Mouse (Mus musculus): ENCODE results near the gene Adgrl2.

The Adgrl2 gene

DNA sequence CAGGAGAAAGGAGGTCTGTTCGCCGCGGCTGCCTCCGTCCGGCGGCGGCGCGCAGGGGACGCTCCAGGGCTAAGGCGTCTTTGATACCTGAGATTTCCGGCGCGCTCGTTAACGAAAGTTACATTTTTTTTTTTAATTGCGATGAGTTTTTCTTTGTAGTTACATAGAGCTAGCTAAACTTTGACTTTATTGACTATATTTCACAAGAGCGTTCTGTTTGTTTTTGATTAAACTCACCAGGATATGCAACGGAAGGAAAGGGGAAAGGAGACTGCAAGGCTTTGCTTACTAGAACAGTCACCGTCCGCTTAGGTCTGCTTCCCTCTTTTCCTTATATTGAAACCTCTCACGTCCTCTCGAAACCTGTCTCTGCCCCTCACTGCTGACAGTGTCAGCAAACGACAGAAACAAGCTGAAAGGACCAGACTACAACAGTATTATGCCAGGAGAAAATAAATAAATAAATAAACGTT, at the start of gene Adgrl2:
TSS of gene Adgrl2 (minus strand) at position 25 of the 473 bp plus-strand sequence.
- in situ Hi-C loops (cut with MboI, MseI) = no loop called here

DNA sequence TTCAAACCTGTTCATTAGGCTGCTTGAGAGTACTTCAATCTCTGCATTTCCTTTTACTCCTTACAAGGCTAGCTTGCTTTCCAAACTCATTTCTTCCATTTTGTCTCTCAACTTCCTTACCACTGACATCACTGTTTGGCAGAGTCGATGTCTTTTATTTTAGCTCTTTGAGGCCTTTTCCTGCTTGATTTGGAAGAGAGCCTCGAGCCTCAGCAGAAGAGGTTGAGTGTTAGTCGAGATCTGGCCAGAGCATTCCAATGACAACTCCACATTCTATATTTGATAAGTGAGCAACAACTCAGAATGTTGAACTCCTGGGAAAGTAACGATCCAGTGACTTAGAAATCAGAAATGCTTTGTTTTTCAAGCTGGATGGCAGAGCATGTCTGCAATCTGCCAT, 48.4 kb upstream of the Adgrl2 start:
- in situ Hi-C loops (cut with MboI, MseI) = no loop called here

DNA sequence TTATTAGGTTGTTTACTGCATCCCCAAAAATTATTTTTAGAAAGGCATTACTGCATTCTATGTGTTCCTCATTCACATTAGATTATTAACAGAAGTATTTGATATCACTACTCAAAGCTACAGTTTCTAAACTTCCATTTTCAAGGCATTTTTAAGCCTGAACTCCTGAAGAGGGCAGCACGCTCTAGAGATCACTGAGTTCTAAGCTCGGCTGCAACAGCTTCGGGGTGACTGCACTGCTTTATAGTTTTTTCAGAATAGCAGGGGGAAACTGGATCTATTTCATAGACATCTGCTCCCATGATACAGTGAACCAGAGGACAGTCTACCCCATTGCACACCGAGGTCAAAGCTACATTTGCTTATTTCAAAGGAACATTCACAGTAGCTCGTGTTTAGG, 29.6 kb upstream of the Adgrl2 start:
- in situ Hi-C loops (cut with MboI, MseI) = no loop called here

DNA sequence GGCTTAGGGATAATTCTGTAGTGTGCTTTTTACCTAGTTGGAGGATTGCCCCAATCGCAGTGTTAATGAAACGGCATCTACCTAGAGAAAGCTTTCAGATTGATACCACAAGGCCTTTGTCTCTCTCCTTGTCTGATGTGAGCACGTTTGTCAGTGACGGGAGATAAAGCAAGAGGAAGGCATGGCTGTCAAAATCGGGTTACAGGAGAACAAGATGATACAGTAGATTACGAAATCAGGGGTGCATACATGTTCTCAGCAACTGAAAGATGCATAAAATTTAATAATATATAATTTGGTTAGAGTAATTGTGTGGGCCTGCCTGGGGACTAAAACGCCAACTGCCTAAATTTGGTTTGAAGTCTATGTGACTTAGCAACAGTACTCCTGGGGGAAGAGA, 19.0 kb upstream of the Adgrl2 start:
- in situ Hi-C loops (cut with MboI, MseI) = no loop called here

DNA sequence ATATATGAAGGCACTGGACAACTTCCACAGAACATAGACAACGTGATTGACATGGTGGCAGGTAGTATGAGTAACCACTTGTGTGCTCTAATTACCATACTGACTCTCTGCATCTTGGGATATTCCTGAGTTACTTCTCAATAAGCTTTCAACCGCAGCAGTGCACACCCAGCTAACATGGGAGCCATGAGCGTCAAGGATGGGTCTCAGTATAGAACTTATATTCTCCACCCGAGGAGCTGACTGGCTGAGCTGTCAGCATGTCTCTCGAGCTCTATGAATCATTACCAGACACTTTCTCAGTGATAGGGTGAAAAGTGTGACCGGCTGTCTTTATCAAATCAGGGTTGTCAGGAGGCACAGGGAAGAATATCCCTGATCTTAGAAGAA, 18.3 kb upstream of the Adgrl2 start:
- in situ Hi-C loops (cut with MboI, MseI) = no loop called here

DNA sequence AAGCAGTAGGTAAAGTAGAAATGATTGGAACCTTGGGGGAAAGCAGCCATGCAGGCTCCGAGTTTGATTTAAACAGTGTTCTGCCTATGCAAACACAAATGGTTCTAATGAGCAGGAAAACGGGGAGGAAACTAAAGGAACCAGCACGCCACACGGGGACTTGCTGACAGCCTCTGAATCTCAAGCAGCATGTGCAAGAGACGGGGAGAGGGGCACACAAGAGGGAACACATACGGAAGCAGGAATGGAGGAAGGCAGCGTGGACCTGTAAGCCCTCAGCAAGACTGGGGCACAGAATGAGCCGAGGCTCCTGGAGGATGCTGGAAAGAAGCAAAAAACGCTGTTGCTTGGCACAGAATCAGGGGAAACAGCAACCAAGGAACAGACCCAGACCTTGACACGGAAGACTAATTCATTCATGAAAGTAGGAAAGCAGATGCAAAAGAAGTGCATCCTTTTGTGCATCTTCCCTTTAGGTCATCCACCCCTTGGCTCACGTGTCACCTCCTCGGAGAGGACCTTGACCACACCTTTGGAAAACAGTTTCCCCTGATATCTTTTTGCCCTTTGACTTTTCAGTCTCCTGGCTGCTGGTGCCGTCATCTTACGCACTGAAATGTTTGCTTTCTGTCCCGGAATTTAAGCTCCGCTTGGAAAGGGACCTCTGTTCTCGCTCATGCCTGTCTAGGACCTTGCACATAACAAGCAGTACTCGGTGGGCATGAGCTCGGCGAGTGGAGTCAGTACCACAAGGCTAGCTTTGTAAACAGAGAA, 17.7 kb upstream of the Adgrl2 start:
- in situ Hi-C loops (cut with MboI, MseI) = no loop called here

DNA sequence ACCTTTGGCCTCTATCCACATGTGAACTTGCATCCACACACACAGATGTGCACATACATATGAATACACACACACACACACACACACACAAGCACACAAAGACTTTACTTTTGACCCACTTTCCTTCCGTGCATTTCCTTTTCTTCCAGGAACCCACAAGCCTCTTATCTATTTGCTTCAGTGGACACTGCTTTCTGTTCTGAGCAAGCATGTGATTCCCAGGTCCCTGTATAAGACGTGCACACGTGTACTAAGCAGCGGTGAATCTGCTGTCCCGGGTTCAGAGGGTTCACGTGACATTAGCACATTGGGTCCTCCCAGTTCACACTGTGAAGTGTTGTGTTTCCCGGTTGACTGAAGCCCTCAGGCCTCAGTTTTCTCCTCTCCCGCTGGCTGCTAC, 11.0 kb upstream of the Adgrl2 start:
- in situ Hi-C loops (cut with MboI, MseI) = no loop called here

DNA sequence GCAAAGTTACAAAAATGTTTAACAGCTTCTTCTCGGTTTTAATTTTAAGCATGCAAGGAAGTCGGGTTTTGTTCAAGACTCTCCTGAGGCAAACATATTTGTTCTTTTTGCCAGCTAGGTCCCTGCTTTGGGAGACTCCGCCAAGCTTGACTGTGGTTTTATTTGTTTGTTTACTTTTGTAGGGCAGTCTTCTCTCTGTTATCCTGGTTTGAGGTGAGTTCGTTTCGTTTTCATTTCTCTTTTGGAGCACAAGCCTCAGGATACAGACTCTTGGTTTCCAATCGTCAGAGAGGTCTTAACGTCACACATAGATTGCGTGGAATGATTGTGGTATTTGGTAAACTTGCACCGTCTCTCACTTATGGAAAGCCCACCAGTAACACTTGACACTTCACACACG, 8.3 kb upstream of the Adgrl2 start:
- in situ Hi-C loops (cut with MboI, MseI) = no loop called here

DNA sequence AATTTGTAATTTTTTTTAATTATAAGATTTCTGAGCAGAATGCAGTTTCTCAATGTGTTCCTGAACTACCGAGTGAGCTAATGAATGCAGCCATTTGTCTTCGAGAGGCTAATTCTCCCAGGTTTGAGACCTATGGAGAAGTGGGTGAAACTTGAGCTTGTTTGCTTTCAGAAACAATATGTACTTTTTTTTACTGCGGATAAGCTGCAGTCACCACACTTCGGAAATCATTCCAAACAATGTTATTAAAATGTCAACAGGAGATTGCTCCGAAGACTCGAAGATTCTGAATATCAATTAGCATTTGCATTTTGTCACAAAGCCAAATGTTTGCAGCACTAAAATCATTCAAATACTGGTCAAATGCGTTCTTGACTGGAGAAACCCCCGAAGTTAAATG, 701 bp upstream of the Adgrl2 start:
- in situ Hi-C loops (cut with MboI, MseI) = no loop called here

DNA sequence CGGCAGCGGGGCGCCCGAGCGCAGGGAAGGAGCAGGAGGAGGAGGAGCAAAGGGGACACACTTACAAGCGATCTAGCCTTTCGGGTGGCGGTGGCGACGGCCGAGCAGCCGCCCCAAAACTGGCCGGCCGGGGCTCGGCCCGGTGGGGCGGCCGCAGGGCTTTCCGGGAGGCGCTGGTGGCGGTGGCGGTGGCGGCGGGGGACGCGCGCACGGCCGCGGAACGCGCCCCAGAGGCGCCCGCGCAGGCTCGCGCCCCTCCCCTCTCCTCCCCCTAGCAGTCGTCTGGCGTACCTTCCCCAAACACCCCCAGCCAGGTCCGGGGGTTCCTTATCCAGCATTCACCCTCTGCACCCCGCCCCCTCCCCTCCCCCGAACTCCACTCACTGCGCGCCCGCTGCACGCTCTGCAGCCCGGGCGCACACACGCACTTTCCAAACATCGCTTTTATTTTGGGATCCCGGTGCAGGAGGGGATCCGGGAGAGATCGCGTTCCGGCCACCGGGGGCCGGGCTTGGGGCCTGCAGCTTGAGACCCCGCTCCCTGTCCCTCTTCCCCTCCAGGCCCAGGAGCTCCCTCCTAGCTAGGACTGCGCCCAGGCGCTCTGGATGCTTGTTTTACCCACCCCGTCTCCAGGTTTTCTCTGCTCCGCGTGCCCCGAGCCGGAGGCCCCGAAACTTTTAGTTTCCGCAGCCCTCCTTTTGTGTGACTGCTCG, 381 bp downstream of the Adgrl2 start:
- in situ Hi-C loops (cut with MboI, MseI) = no loop called here

DNA sequence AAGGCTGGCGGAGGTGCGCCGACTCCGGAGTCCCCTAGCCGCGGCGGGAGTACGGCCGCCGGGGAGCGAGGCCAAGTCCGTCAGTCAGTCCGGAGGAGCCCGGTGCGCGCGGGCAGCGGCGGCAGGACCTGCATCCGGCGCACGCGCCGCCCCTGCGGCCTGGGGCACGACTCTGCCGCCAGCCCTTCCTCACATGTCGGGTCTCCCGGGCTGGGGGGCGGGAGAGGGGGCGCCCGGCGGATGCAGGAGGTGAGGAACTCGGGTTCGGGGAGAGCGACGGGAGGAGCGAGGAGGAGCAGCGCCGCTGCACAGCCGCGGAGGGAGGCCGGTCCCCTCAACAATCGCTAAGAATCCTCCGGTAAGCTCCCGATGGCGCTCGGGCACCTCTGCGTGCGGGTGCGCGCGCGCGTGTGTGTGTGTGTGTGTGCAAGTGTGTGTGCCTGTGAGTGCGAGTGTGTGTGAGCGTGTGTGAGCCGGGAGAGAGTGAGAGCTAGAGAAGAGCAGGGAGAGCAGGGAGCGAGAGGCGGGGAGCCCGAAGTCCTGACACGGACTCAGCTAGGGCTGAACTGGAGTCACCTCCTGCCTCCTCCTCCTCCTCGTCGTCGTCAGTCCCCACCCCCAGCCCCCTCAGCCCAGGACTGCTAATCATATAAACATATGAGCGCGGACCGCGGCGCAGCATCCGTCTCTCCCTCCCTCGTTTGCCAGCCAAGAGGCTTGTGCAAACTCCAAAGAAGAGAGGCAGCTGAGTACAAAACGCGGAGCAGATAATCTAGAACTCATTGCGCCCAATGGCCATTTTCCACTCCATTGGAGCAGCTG, 1.1 kb downstream of the Adgrl2 start:
- in situ Hi-C loops (cut with MboI, MseI) = no loop called here

DNA sequence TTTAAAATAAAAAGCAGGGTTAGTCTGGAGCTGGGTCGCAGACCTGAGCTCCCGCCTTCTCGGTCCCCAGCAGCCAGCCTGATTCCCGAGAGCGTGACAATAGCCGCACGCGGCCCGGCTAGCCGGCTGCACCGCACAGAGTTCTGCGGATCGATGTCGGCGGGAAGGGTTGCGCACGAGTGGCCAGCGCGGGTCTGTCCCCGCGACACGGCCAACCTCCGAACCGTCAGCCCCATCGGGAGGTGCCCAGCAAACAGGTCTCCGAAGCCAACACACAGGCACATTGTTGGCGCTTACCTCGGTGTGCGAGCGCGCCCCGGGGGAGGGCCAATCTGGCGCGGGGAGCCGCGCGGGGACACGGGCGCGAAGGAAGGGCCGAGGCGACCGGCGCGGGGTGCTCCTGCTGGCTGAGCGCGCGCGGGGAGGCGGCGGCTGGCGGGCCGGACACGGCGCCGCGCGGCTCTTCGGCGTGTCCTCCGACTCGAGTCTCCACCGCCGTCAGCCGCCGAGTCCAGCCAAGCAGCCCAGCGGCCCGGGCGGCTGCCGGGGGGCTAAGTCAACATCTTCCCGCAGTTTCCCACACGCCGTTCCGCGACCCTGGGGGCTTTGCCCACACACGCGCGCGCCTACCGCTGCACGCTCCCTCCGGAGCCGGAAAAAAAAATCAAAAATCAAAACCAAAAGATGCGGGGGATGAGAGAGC, 1.9 kb downstream of the Adgrl2 start:
- in situ Hi-C loops (cut with MboI, MseI) = no loop called here

DNA sequence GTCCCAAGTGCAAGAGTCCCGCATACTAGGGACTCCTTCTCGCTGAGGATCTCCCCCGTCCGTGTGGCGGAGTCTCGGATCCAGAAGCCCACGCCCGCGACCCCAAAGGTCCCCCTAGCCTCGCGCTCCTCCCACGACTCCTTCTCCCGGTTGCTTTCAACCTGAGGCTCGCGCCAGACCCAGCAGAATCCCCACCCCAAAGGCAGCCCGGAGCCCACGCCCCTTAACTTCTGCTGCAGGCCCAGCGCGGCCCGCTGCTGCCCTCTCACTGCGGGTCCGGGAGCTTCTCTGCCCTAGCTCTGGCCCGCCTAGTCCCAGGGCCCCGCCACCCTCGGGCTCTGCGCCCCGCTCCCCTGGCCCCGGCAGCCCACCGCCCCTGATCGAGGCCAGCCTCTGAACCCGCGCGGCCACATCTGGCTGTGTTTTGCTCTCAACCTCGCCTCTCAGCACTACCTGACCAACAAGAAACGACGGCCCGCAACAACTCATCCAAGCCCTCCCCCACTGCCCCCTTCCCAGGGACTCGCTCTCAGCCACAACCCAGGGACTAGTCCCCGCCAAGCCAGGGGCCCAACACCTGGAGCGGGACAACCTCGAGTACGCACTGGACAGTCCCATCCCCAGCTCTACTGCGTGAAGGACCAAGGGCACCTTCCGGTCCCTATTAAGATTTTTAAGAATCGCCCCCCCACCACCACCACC, 2.6 kb downstream of the Adgrl2 start:
- in situ Hi-C loops (cut with MboI, MseI) = no loop called here

DNA sequence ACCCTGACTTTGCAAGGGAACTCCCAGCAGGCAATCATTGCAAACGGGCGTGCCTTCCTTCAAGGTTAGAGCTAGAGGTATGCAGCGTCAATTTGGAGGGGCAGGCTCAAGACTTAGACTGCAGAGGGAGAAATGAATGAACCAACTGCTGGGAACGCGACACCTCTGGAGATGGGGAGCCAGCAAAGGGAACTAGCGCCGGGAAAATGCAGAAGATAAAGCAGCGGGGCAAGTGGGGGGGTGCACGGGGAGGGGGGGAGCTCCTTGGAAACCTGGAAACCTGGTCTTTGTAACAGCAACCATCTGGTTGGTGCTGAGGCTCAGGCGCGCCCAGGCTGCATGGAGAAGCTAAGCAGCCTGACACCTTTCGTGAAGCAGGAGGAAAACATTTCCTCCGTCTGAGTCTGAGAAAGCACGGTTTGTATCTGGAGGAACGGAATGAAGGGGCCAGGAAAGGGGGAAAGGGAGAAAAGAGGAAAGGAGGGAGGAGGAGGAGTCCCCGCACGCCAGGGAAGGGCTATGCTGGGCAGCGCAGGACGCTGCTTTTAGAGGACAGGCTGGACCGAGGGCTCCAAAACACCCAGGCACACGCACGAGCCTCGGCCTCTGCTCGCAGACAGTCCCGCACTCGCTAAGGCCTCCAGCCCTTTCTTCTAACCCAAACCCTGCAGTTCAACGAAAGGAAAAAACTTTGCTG, 3.3 kb downstream of the Adgrl2 start:
- in situ Hi-C loops (cut with MboI, MseI) = no loop called here

DNA sequence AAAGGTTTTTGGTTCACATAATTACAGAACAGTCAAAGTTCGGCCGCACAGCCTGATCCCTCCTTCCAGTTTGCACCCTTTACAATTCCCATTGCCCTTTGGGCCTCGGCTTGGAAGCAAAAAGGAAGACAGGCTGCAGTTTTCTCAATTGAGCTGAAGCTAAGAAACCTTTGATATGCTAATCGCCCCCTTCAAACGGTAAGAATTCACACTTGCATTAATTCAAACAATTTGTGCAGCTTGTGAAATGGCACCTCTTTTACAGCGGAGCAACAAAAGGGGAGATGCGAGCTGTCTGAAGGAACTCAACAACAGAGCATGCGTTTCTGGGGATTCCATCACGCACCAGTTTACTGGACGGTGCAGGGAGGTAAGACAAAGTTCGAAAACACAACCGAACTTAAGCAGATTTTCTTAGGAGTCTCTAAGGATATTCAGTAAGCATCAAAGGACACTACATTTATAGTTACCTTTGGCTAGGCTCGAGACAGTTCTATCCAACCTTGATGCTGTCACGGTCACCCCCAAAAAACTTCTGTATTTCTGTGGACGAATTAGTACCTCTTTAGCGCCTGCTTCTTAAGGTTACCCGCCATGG, 4.0 kb downstream of the Adgrl2 start:
- in situ Hi-C loops (cut with MboI, MseI) = no loop called here

DNA sequence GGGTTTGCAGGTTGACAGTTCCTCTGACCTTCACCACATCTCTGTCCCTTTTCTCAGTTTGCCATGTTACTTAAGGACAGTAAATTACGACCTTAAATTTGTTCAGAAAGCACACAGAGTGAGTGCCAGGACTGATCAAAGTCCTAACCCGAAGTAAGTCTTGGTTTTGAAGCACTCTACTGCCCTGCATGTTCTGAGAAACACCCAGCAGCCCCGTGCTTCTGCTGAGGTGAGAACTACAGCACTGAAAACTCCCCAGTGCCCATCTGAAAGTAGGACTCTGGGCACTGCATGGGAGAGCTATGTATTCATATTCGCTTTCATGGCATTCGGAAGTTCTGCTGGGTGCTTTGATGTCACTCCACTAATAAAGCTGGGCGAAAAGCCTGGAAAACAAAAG, 6.0 kb downstream of the Adgrl2 start:
- in situ Hi-C loops (cut with MboI, MseI) = no loop called here

DNA sequence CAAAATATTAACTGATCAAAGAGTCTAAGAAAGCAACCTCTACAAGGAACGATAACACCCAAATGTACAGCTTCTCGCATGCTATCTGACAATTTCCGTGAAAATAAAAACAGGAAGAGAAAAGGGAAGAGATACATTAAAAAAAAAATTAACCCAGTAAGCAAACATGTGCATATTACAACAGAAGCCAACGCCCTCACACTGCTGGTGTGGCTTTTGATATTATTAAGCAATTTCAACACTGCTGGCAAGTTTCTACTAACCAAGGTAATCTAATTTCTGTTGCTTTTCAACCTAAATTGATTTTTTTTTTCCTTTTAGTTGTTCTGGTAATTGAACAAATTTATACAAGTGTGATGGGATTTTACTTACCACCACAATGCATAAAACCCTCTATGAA, 8.0 kb downstream of the Adgrl2 start:
- in situ Hi-C loops (cut with MboI, MseI) = no loop called here

DNA sequence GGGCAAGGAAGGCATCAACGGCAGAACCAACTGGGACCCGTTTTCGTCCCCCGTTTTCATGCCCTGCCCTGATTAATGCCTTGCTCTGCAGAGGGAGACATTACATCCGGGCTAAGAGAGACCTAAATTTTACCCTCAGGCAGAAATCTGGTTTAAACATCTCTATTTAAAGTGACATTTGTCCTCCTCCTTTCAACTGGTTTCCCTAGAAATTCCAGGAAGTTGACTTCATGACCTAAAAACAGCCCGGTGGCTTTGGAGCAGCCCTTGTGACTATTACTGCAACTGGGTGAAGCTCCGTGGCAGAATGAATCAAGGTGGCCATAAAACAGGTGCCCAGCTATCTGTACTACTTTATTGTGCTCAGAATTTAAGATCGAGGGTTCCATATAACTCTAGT, 8.6 kb downstream of the Adgrl2 start:
- in situ Hi-C loops (cut with MboI, MseI) = no loop called here

DNA sequence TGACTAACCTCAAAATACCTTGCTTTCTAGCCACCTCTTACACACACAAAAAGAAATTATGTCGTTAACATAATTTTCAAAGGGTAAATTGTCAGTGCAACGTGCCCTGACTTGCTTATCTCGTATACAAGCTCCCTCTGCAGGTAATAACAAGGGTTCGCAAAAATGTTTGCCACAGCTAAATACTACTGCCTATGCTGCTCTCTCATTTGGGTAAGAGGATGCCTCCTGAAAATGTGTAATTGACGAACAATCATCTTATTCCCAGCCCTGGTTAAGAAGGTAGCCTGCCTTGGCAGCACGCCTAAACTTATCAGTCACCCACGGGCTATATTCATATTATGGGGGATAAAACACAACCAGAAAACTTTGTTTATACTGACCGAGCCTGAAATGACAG, 11.8 kb downstream of the Adgrl2 start:
- in situ Hi-C loops (cut with MboI, MseI) = no loop called here

DNA sequence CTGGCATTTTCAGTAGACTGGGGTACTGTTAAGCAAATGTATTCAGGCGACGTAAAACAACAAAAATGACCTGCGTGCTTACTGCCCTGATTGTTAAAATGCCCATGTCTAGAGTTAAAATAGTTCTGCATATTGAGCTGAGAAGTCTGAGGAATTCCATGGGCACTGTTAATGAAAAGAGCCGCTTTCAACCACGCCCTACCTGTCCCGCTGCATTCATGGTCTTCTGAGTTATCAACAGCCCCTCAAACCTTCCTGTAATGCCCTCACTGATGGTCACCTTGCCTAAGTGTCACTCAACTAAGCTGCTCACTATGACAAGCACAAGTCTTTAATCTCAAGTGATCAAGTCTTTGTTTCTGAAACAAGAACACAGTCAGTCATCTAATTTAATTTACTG, 12.5 kb downstream of the Adgrl2 start:
- in situ Hi-C loops (cut with MboI, MseI) = no loop called here

Data from T-helper 17 cell (primary cell).